Mouse (Mus musculus): ENCODE results near the gene Fbxo2. TPM values are rescaled to one million over a fixed set of nuclear protein-coding genes. Genes with fewer than 3 reads are reported as not detected.
"Not testable (repeated sequence)": the region's sequence is repeated elsewhere in the genome, so short reads cannot be mapped to it uniquely, and the experiment has no call there.

Gene Fbxo2
- polyA plus RNA-seq, 1 experiment, result 5.1 TPM

- DNase-seq (ENCODE audit: low read depth), result no peak
- no peak for TF ChIP-seq CTCF (IDR thresholded peaks at IDR 0.05; ENCODE audit: borderline replicate concordance, extremely low read depth, insufficient read depth, insufficient read length)
- no peak for TF ChIP-seq POLR2A (IDR thresholded peaks at IDR 0.05; ENCODE audit: borderline replicate concordance, extremely low read depth, insufficient read depth, insufficient read length, poor library complexity, severe bottlenecking)
Observed at GRCm38 (mm10) chr4:148164461-148164860, 4.0 kb downstream of the Fbxo2 start.

- no peak for DNase-seq (ENCODE audit: low read depth)
- TF ChIP-seq CTCF (IDR thresholded peaks at IDR 0.05; ENCODE audit: borderline replicate concordance, extremely low read depth, insufficient read depth, insufficient read length), result no peak
- TF ChIP-seq POLR2A (IDR thresholded peaks at IDR 0.05; ENCODE audit: borderline replicate concordance, extremely low read depth, insufficient read depth, insufficient read length, poor library complexity, severe bottlenecking), result no peak
Observed at GRCm38 (mm10) chr4:148165551-148165950, 5.1 kb downstream of the Fbxo2 start.

GRCm38 (mm10) chr4:148166431-148166830 lies 6.0 kb downstream of the Fbxo2 start:
- peak; percentile 87 for DNase-seq (ENCODE audit: low read depth)
- TF ChIP-seq POLR2A (IDR thresholded peaks at IDR 0.05; ENCODE audit: borderline replicate concordance, extremely low read depth, insufficient read depth, insufficient read length, poor library complexity, severe bottlenecking), result no peak
- no peak for TF ChIP-seq CTCF (IDR thresholded peaks at IDR 0.05; ENCODE audit: borderline replicate concordance, extremely low read depth, insufficient read depth, insufficient read length)

GRCm38 (mm10) chr4:148166986-148167385 lies 6.6 kb downstream of the Fbxo2 start:
- peak; percentile 68 for TF ChIP-seq CTCF (IDR thresholded peaks at IDR 0.05; ENCODE audit: borderline replicate concordance, extremely low read depth, insufficient read depth, insufficient read length)
- no peak for TF ChIP-seq POLR2A (IDR thresholded peaks at IDR 0.05; ENCODE audit: borderline replicate concordance, extremely low read depth, insufficient read depth, insufficient read length, poor library complexity, severe bottlenecking)

GRCm38 (mm10) chr4:148168287-148168686 lies 7.9 kb downstream of the Fbxo2 start:
- TF ChIP-seq CTCF (IDR thresholded peaks at IDR 0.05; ENCODE audit: borderline replicate concordance, extremely low read depth, insufficient read depth, insufficient read length), result peak; percentile 89
- no peak for TF ChIP-seq POLR2A (IDR thresholded peaks at IDR 0.05; ENCODE audit: borderline replicate concordance, extremely low read depth, insufficient read depth, insufficient read length, poor library complexity, severe bottlenecking)
- DNase-seq (ENCODE audit: low read depth), result peak; percentile 86

More at GRCm38 (mm10) chr4:148166986-148167385, 6.6 kb downstream of the Fbxo2 start:
- DNase-seq (ENCODE audit: low read depth), result peak; percentile 71

GRCm38 (mm10) chr4:148169586-148169985 lies 9.2 kb downstream of the Fbxo2 start:
- DNase-seq (ENCODE audit: low read depth), result no peak
- TF ChIP-seq POLR2A (IDR thresholded peaks at IDR 0.05; ENCODE audit: borderline replicate concordance, extremely low read depth, insufficient read depth, insufficient read length, poor library complexity, severe bottlenecking) (no peak), CTCF (IDR thresholded peaks at IDR 0.05; ENCODE audit: borderline replicate concordance, extremely low read depth, insufficient read depth, insufficient read length) (no peak)

GRCm38 (mm10) chr4:148170842-148171241 lies 10.4 kb downstream of the Fbxo2 start:
- TF ChIP-seq POLR2A (IDR thresholded peaks at IDR 0.05; ENCODE audit: borderline replicate concordance, extremely low read depth, insufficient read depth, insufficient read length, poor library complexity, severe bottlenecking) (no peak), CTCF (IDR thresholded peaks at IDR 0.05; ENCODE audit: borderline replicate concordance, extremely low read depth, insufficient read depth, insufficient read length) (peak; percentile 98)

GRCm38 (mm10) chr4:148171261-148171660 lies 10.8 kb downstream of the Fbxo2 start:
- peak; percentile 56 for DNase-seq (ENCODE audit: low read depth)
- TF ChIP-seq CTCF (IDR thresholded peaks at IDR 0.05; ENCODE audit: borderline replicate concordance, extremely low read depth, insufficient read depth, insufficient read length), result no peak

More at GRCm38 (mm10) chr4:148170842-148171241, 10.4 kb downstream of the Fbxo2 start:
- DNase-seq (ENCODE audit: low read depth), result peak; percentile 78

- peak; percentile 83 for DNase-seq (ENCODE audit: low read depth)
- TF ChIP-seq POLR2A (IDR thresholded peaks at IDR 0.05; ENCODE audit: borderline replicate concordance, extremely low read depth, insufficient read depth, insufficient read length, poor library complexity, severe bottlenecking), result no peak
- no peak for TF ChIP-seq CTCF (IDR thresholded peaks at IDR 0.05; ENCODE audit: borderline replicate concordance, extremely low read depth, insufficient read depth, insufficient read length)
Observed at GRCm38 (mm10) chr4:148173811-148174494, 13.5 kb downstream of the Fbxo2 start.

- DNase-seq (ENCODE audit: low read depth), result no peak
- TF ChIP-seq CTCF (IDR thresholded peaks at IDR 0.05; ENCODE audit: borderline replicate concordance, extremely low read depth, insufficient read depth, insufficient read length) (peak; percentile 12; the same call in 1 of the 2 replicates), POLR2A (IDR thresholded peaks at IDR 0.05; ENCODE audit: borderline replicate concordance, extremely low read depth, insufficient read depth, insufficient read length, poor library complexity, severe bottlenecking) (no peak)
Observed at GRCm38 (mm10) chr4:148174495-148174862, 14.1 kb downstream of the Fbxo2 start.

GRCm38 (mm10) chr4:148176603-148177002 lies 16.2 kb downstream of the Fbxo2 start:
- DNase-seq (ENCODE audit: low read depth), result not testable (repeated sequence)

GRCm38 (mm10) chr4:148177716-148178115 lies 17.3 kb downstream of the Fbxo2 start:
- TF ChIP-seq CTCF (IDR thresholded peaks at IDR 0.05; ENCODE audit: borderline replicate concordance, extremely low read depth, insufficient read depth, insufficient read length) (no peak), POLR2A (IDR thresholded peaks at IDR 0.05; ENCODE audit: borderline replicate concordance, extremely low read depth, insufficient read depth, insufficient read length, poor library complexity, severe bottlenecking) (no peak)
- no peak for DNase-seq (ENCODE audit: low read depth)

Measured in brain, embryonic 14.5 days (tissue).